ENCODE assay signal across 13 mouse cellular contexts in genomic region chr17:51658408-51658807, GRCm38 (mm10).
"Had no signal": no experiment of that assay in that cellular context is flagged by ENCODE, and none has a peak within 500 bp of the region (broad histone marks: within the 10 kb centered on the region; RNA-seq: fewer than 3 reads in every experiment).

No protein-coding gene starts in this region.

- H3K27ac ChIP-seq: kidney, embryonic 15.5 days; limb, embryonic 13.5 days; liver, embryonic 14.5 days; midbrain, embryonic 12.5 days; neural tube, embryonic 13.5 days had no signal

- ATAC-seq: midbrain, embryonic 16.5 days had no signal

- H3K4me3 ChIP-seq: kidney, embryonic 15.5 days; limb, embryonic 13.5 days; megakaryocyte, embryonic 14.5 days; midbrain, embryonic 12.5 days; neural tube, embryonic 13.5 days had no signal

- DNase-seq: kidney, postnatal 14 days; left cerebral cortex, postnatal 4 days; lung, adult 18-20 months; lung, postnatal 36 days; right cerebral cortex, postnatal 14 days; thymus, postnatal 4 days had no signal
